Mouse (Mus musculus): ENCODE results near the gene Mab21l1. TPM values are rescaled to one million over a fixed set of nuclear protein-coding genes. Genes with fewer than 3 reads are reported as not detected.

The Mab21l1 gene
- polyA plus RNA-seq, 1 experiment from 2014 or later, result 0.20 TPM

DNA sequence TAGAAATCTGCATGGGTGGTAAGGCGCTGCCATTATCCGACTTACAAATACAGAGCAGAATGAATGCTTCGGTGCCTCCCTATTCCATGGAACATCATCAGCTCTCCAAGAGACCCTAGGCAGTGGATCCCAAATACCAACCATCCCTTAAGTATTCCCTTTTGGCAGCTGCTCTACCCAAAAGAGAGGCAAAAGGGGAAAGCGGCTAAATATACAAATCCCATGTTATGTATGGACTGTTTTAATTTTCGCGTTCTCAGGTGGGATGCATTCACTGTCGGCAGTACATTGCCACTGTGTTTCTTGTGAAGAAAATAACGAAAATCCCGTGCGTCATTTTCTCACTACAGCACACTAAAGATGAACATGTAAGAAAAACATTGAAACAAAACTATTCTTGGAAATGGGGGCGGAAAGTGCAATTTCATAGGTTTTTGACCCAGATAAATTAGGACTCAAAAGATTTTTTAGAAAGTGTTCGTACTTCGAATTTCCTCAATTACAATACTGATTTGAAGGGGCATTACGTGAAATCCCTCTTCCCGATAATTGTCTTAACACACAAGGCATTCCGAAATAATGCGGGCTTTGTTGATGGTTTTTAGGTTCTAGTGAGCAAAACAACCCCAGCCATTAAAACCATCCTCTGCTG is 4.7 kb downstream of the Mab21l1 start:
- peak overlapping the region; percentile 40 for H3K4me3 ChIP-seq (replicated peaks; ENCODE audit: low read depth, low read length)
- DNase-seq (ENCODE audit: low spot score) (no peak), ATAC-seq (replicated peaks; ENCODE audit: low FRiP score, low read depth) (no peak)
- H3K27ac ChIP-seq, result no peak overlapping the region
- H3K9ac ChIP-seq (ENCODE audit: low read depth, low read length), result peak overlapping the region; percentile 37; the same call in 1 of the 2 replicates
- peak overlapping the region; percentile 83 for H3K4me2 ChIP-seq (ENCODE audit: low read length)
- TF ChIP-seq CTCF (IDR thresholded peaks at IDR 0.05; ENCODE audit: low read depth), result no peak
- H3K9me3 ChIP-seq (replicated peaks; ENCODE audit: low read length), result no peaks in the 10 kb centered on the region
- H3K4me1 ChIP-seq (replicated peaks; ENCODE audit: insufficient read depth, low read length), result 0 out of 2 replicates have a peak, but pooled peaks cover 12% of the 10 kb centered on the region
- 37% methylated on average over 17 of the region's 17 CpGs for WGBS
- peaks cover 36% of the 10 kb centered on the region; the same call in 1 of the 2 replicates for H3K27me3 ChIP-seq (ENCODE audit: insufficient read depth, low read length)
- no peaks in the 10 kb centered on the region for H3K36me3 ChIP-seq (ENCODE audit: insufficient read depth, low read length)

DNA sequence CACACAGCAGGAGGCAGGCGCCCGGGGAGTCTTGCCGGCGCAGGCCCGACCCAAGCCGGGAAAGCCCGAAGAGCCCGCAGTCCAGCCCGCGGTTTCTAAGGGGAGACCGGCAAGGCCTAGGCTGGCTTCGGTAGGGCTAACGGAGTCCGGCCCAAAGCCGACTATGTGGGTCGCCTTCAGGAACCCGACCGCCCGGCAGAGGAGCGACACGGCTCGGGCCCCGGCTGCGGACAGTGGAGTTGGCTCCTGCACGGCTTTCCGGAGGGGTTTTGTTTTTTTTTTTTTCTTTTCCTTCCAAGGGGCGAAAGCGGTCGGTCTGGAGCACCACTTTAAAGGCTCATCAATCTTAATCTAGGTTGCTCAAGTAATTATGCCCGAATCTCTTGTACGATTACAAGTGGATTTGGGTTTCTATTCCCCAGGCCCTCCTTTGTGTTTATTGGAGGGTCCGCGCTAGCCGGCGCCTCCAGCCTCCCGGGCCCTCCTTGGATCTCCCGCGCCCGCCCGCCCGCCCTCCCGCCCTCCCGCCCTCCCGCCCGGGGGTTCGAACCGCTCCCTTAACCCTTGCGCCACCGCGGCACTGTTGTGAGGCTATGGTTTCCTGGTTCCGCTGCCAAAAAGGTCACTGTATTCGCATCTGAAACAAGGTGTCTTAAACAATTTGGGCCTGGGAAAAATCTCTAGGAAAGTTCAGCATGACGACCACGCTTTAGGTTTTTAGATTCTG is 5.3 kb downstream of the Mab21l1 start:
- H3K4me2 ChIP-seq (ENCODE audit: low read length), result peak overlapping the region; percentile 83
- 3% methylated on average over 54 of the region's 54 CpGs for WGBS
- H3K36me3 ChIP-seq (ENCODE audit: insufficient read depth, low read length), result no peaks in the 10 kb centered on the region
- 0 out of 2 replicates have a peak, but pooled peaks cover 12% of the 10 kb centered on the region for H3K4me1 ChIP-seq (replicated peaks; ENCODE audit: insufficient read depth, low read length)
- peak; percentile 69 for ATAC-seq (replicated peaks; ENCODE audit: low FRiP score, low read depth)
- no peak for TF ChIP-seq CTCF (IDR thresholded peaks at IDR 0.05; ENCODE audit: low read depth)
- peaks cover 30% of the 10 kb centered on the region; the same call in 1 of the 2 replicates for H3K27me3 ChIP-seq (ENCODE audit: insufficient read depth, low read length)
- DNase-seq (ENCODE audit: low spot score), result peak; percentile 65
- no peak overlapping the region for H3K27ac ChIP-seq
- H3K9me3 ChIP-seq (replicated peaks; ENCODE audit: low read length), result no peaks in the 10 kb centered on the region
- H3K4me3 ChIP-seq (replicated peaks; ENCODE audit: low read depth, low read length), result peak overlapping the region; percentile 40
- peak overlapping the region; percentile 37 for H3K9ac ChIP-seq (ENCODE audit: low read depth, low read length)

DNA sequence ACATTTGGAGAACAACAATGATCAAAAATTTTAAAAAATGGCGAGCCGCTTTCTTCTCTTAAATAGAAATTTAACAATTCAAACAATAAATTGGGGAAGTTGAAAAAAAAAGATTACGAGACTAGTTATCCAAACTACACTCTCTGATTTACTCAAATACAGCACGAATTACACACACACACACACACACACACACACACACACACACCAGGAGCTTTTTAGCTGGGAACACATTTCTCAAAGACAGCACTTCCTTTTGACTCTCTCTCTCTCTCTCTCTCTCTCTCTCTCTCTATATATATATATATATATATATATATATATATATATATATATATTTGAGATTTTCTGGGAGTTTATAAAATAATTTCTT is 5.9 kb downstream of the Mab21l1 start:
- H3K4me3 ChIP-seq (replicated peaks; ENCODE audit: low read depth, low read length), result peak overlapping the region; percentile 40; the same call in 1 of the 2 replicates
- H3K4me2 ChIP-seq (ENCODE audit: low read length), result peak overlapping the region; percentile 83
- ATAC-seq (replicated peaks; ENCODE audit: low FRiP score, low read depth) (no peak), DNase-seq (ENCODE audit: low spot score) (no peak)
- no peaks in the 10 kb centered on the region for H3K36me3 ChIP-seq (ENCODE audit: insufficient read depth, low read length)
- H3K4me1 ChIP-seq (replicated peaks; ENCODE audit: insufficient read depth, low read length), result 0 out of 2 replicates have a peak, but pooled peaks cover 7% of the 10 kb centered on the region
- H3K27me3 ChIP-seq (ENCODE audit: insufficient read depth, low read length), result peaks cover 24% of the 10 kb centered on the region; the same call in 1 of the 2 replicates
- TF ChIP-seq CTCF (IDR thresholded peaks at IDR 0.05; ENCODE audit: low read depth), result no peak
- H3K27ac ChIP-seq, result no peak overlapping the region
- no peak overlapping the region for H3K9ac ChIP-seq (ENCODE audit: low read depth, low read length)
- 28% methylated on average over 4 of the region's 4 CpGs for WGBS
- no peaks in the 10 kb centered on the region for H3K9me3 ChIP-seq (replicated peaks; ENCODE audit: low read length)

DNA sequence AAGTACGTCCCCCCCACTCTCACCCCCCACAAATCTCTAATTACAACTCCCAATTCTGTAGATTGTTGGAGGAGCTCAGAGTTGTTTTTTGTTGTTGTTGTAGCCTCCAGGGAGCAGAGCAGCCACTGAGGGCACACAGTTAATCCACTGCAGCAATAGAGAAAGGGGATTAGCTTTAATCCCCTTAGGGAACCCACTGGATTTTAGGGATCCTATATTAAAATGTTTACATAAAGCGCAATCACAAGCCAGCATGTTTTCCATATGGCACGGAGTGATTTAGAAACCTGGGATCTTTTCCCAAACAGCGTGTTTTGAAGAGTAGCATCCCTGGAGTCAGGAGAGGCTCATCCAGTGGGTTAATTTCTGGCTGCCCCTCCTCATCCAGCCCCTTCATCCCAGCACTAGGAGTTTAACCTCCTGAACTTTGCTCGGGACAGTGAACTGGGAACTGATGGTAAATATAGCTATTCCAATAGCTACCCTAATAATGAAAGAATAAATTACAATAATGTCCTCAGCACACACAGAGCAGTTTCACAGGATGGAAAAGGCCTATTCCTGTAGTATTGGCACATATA is 6.4 kb downstream of the Mab21l1 start:
- ATAC-seq (replicated peaks; ENCODE audit: low FRiP score, low read depth) (no peak), DNase-seq (ENCODE audit: low spot score) (no peak)
- Histone ChIP-seq H3K27me3 (ENCODE audit: insufficient read depth, low read length) (peaks cover 20% of the 10 kb centered on the region; the same call in 1 of the 2 replicates), H3K27ac (no peak overlapping the region), H3K4me1 (replicated peaks; ENCODE audit: insufficient read depth, low read length) (0 out of 2 replicates have a peak, but pooled peaks cover 4% of the 10 kb centered on the region), H3K4me2 (ENCODE audit: low read length) (no peak overlapping the region), H3K36me3 (ENCODE audit: insufficient read depth, low read length) (no peaks in the 10 kb centered on the region), H3K9me3 (replicated peaks; ENCODE audit: low read length) (no peaks in the 10 kb centered on the region), H3K4me3 (replicated peaks; ENCODE audit: low read depth, low read length) (no peak overlapping the region), H3K9ac (ENCODE audit: low read depth, low read length) (no peak overlapping the region)
- TF ChIP-seq CTCF (IDR thresholded peaks at IDR 0.05; ENCODE audit: low read depth), result no peak
- WGBS, result 53% methylated on average over 5 of the region's 5 CpGs

DNA sequence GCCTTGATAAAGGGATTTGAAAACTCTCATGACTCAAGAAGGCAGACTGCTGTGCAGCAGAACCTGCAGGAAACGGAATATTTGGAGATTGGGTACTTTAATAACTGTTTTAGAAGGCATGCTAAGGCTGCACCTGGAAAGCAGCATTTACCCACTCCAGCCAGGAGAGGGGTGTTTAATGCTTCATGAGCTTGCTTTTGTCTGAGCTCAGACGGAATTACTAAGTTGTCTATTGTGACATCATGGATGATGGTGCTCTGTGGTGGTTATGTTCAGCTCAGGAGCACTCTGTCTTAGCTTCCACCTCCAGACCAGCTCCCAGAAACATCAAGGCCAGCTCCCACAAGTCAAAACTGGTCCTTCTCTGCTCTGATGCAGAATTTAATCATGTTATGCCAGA is 7.5 kb downstream of the Mab21l1 start:
- H3K4me2 ChIP-seq (ENCODE audit: low read length), result no peak overlapping the region

DNA sequence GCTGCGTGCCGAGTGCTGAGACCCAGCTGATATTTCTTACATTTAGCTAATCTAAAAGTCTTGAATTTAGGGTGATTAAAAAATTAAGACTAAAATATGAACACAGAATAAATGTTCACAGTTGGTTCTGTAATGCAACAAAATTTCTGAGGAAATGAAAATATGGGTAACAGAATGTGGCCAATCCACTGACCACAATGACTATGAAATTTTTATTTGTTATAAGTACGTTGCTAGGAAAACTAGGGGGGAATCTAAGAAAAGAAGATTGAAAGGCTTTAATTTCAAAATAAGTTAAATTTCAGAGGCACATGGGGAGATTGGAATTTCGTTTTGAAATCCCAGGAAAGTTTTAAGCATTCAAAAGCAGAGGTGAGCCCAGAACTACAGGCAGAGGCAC is 8.3 kb downstream of the Mab21l1 start:
- Histone ChIP-seq H3K27me3 (ENCODE audit: insufficient read depth, low read length) (peaks cover 16% of the 10 kb centered on the region; the same call in 1 of the 2 replicates), H3K4me3 (replicated peaks; ENCODE audit: low read depth, low read length) (no peak overlapping the region), H3K4me2 (ENCODE audit: low read length) (no peak overlapping the region), H3K36me3 (ENCODE audit: insufficient read depth, low read length) (no peaks in the 10 kb centered on the region), H3K9me3 (replicated peaks; ENCODE audit: low read length) (no peaks in the 10 kb centered on the region), H3K9ac (ENCODE audit: low read depth, low read length) (no peak overlapping the region), H3K4me1 (replicated peaks; ENCODE audit: insufficient read depth, low read length) (no peaks in the 10 kb centered on the region), H3K27ac (no peak overlapping the region)
- 87% methylated on average over 4 of the region's 4 CpGs for WGBS
- TF ChIP-seq CTCF (IDR thresholded peaks at IDR 0.05; ENCODE audit: low read depth), result no peak
- DNase-seq (ENCODE audit: low spot score) (no peak), ATAC-seq (replicated peaks; ENCODE audit: low FRiP score, low read depth) (no peak)

More for the DNA sequence above, 7.5 kb downstream of the Mab21l1 start:
- no peaks in the 10 kb centered on the region for H3K9me3 ChIP-seq (replicated peaks; ENCODE audit: low read length)
- ATAC-seq (replicated peaks; ENCODE audit: low FRiP score, low read depth) (no peak), DNase-seq (ENCODE audit: low spot score) (no peak)
- H3K4me1 ChIP-seq (replicated peaks; ENCODE audit: insufficient read depth, low read length), result no peaks in the 10 kb centered on the region
- TF ChIP-seq CTCF (IDR thresholded peaks at IDR 0.05; ENCODE audit: low read depth), result no peak
- H3K9ac ChIP-seq (ENCODE audit: low read depth, low read length), result no peak overlapping the region
- H3K27ac ChIP-seq, result no peak overlapping the region
- no peak overlapping the region for H3K4me3 ChIP-seq (replicated peaks; ENCODE audit: low read depth, low read length)
- no peaks in the 10 kb centered on the region for H3K36me3 ChIP-seq (ENCODE audit: insufficient read depth, low read length)
- WGBS, result 85% methylated on average over 2 of the region's 2 CpGs
- H3K27me3 ChIP-seq (ENCODE audit: insufficient read depth, low read length), result peaks cover 20% of the 10 kb centered on the region; the same call in 1 of the 2 replicates

Data from kidney, postnatal 0 days (tissue).